ENCODE assay signal across 8 mouse cellular contexts in genomic region chrX:93286291-93286893, GRCm38 (mm10). TPM values are rescaled to one million over a fixed set of nuclear protein-coding genes. Genes with fewer than 3 reads are reported as not detected.
A peak's percentile ranks its signal among the peaks of the same experiment; 100 is the strongest.
DNase-seq lines count a peak whose midpoint lies in the region; ATAC-seq lines count a peak whose summit lies in the region.

Gene Arx, plus strand, starts transcription at chrX:93286445.

- 13% methylated on average over 31 of the region's 31 CpGs for WGBS in heart, embryonic 15.5 days
- 21% methylated on average over 31 of the region's 31 CpGs for WGBS in large intestine, adult 2 months
- WGBS in liver, embryonic 15.5 days (ENCODE audit: insufficient replicate concordance), result 18% methylated on average over 31 of the region's 31 CpGs
- WGBS in neural tube, embryonic 13.5 days, result 23% methylated on average over 31 of the region's 31 CpGs

- H3K4me2 ChIP-seq in heart, embryonic 15.5 days, result peak within 1 kb of the TSS; percentile 48
- H3K4me2 ChIP-seq in liver, embryonic 15.5 days, result no peak within 1 kb of the TSS
- H3K4me2 ChIP-seq in neural tube, embryonic 13.5 days, result peak within 1 kb of the TSS; percentile 41

- H3K27me3 ChIP-seq in heart, embryonic 15.5 days, result peaks cover 91% of the 10 kb centered on the region
- H3K27me3 ChIP-seq in liver, embryonic 15.5 days, result peaks cover 97% of the 10 kb centered on the region
- H3K27me3 ChIP-seq in neural tube, embryonic 13.5 days, result peaks cover 90% of the 10 kb centered on the region

- H3K9ac ChIP-seq in heart, embryonic 15.5 days, result no peak within 1 kb of the TSS
- H3K9ac ChIP-seq in liver, embryonic 15.5 days, result no peak within 1 kb of the TSS
- no peak within 1 kb of the TSS for H3K9ac ChIP-seq in neural tube, embryonic 13.5 days

- peaks cover 18% of the 10 kb centered on the region for H3K4me1 ChIP-seq in heart, embryonic 15.5 days (replicated peaks)
- peaks cover 5% of the 10 kb centered on the region; the same call in 1 of the 2 replicates for H3K4me1 ChIP-seq in liver, embryonic 15.5 days (replicated peaks)
- peaks cover 11% of the 10 kb centered on the region for H3K4me1 ChIP-seq in neural tube, embryonic 13.5 days (replicated peaks)

- H3K27ac ChIP-seq in heart, embryonic 15.5 days, result no peak within 1 kb of the TSS
- H3K27ac ChIP-seq in liver, embryonic 15.5 days (replicated peaks), result no peak within 1 kb of the TSS
- no peak within 1 kb of the TSS for H3K27ac ChIP-seq in neural tube, embryonic 13.5 days (replicated peaks)

- peak; percentile 93 for DNase-seq in heart, adult 11 months
- no peak for DNase-seq in heart, postnatal 36 days
- peak; percentile 71 for DNase-seq in embryo, embryonic 9.5 days (ENCODE audit: extremely low spot score)
- DNase-seq in large intestine, adult 2 months (ENCODE audit: low read depth, low spot score), result peak; percentile 7
- peak; percentile 68 to 74 for DNase-seq in thymus, postnatal 36 days

- peak within 1 kb of the TSS; percentile 18 for H3K4me3 ChIP-seq in heart, embryonic 15.5 days
- H3K4me3 ChIP-seq in liver, embryonic 15.5 days (replicated peaks), result no peak within 1 kb of the TSS
- H3K4me3 ChIP-seq in neural tube, embryonic 13.5 days, result peak within 1 kb of the TSS; percentile 13; the same call in 1 of the 2 replicates

- ATAC-seq in heart, embryonic 15.5 days (replicated peaks; ENCODE audit: insufficient number of reproducible peaks, insufficient read depth, low FRiP score, low read depth), result peak; percentile 87
- ATAC-seq in liver, embryonic 15.5 days (ENCODE audit: insufficient read depth), result 0 out of 2 replicates have a peak, but pooled peaks have one; percentile 49
- peak; percentile 89 for ATAC-seq in neural tube, embryonic 13.5 days (ENCODE audit: low read depth)

- no peaks in the 10 kb centered on the region for H3K9me3 ChIP-seq in heart, embryonic 15.5 days (replicated peaks)
- no peaks in the 10 kb centered on the region for H3K9me3 ChIP-seq in liver, embryonic 15.5 days (replicated peaks)
- H3K9me3 ChIP-seq in neural tube, embryonic 13.5 days, result no peaks in the 10 kb centered on the region

- no peaks in the 10 kb centered on the region for H3K36me3 ChIP-seq in heart, embryonic 15.5 days
- no peaks in the 10 kb centered on the region for H3K36me3 ChIP-seq in liver, embryonic 15.5 days (replicated peaks)
- H3K36me3 ChIP-seq in neural tube, embryonic 13.5 days, result no peaks in the 10 kb centered on the region

- intact Hi-C loops in heart, postnatal 36 days (cut with DNase I), result loop anchor here (10.0 kb wide), 1 partner anchor 222 kb away; no protein-coding TSS in a partner anchor

RNA-seq across cellular contexts. Expression of gene Arx, which starts in this region (rescaled TPM):
- total RNA-seq in heart, postnatal 36 days (2021), result not detected
- polyA plus RNA-seq in heart, embryonic 15.5 days (2015; fragmentation: Nextera tagmentation; extraction: Ambion mirVana), result not detected in 2 replicates
- 0.20 and 0.32 TPM in 2 replicates for polyA plus RNA-seq in large intestine, adult 2 months (2012; rRNA removed)
- 0.05 TPM in 1 of 2 replicates, not detected in the other for polyA plus RNA-seq in liver, embryonic 15.5 days (2015; fragmentation: Nextera tagmentation; extraction: Ambion mirVana)
- 1.2 and 1.8 TPM in 2 replicates for polyA plus RNA-seq in neural tube, embryonic 13.5 days (2015; fragmentation: Nextera tagmentation; extraction: Ambion mirVana)

Comparison
In these comparisons a context has a peak if more than half of its experiments do, and no peak if none do; other contexts are left out.
1. DNase-seq: peak in heart, adult 11 months (single experiment), embryo, embryonic 9.5 days (single experiment) and thymus, postnatal 36 days (2 of 2); none in heart, postnatal 36 days (0 of 2).
2. Peak in ATAC-seq, H3K4me3 ChIP-seq and H3K4me2 ChIP-seq in heart, embryonic 15.5 days; RNA of the gene not detected or under 1 TPM.
3. Peak in DNase-seq in large intestine, adult 2 months; RNA of the gene not detected or under 1 TPM.
4. Peak in ATAC-seq in liver, embryonic 15.5 days; RNA of the gene not detected or under 1 TPM.
5. Peak in every context shown above with its lines, with median percentiles within 50 percentile points of each other: ATAC-seq.